Comparison of ENCODE assay signal across 17 mouse cellular contexts in the genomic region with DNA sequence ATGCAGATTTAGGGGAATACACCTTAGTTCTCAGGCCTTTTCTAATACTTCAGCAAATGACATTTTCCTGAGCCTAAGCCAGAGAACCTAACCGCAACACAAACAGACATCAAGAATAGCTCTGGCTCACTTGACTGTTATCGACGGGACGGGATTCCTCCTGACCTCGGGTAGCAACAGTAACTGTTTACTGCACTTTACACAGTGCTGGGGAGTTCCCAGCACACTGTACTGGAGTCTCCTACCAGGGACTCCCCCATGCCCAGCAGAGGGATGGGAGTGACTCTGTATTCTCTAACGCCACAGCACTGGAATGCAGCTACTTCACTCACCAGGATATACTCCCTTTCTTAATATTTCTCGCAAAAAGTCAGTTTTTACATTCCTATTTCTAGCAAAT.
DNase-seq lines count a peak whose midpoint lies in the region; ATAC-seq and TF ChIP-seq lines count a peak whose summit lies in the region.
"Had no signal": no experiment of that assay in that cellular context is flagged by ENCODE, and none has a peak within 500 bp of the region (broad histone marks: within the 10 kb centered on the region; RNA-seq: fewer than 3 reads in every experiment).

No protein-coding gene starts in this region.

- DNase-seq in gastrocnemius, adult 18-20 months (ENCODE audit: low spot score), result peak; percentile 36
- DNase-seq in gastrocnemius, postnatal 36 days, result no peak
- peak; percentile 66 for DNase-seq in testis, postnatal 14 days (ENCODE audit: low spot score)
- no peak for DNase-seq in testis, postnatal 10 days (ENCODE audit: low spot score)
- DNase-seq in heart, postnatal 0 days (ENCODE audit: low spot score), result peak; percentile 89
- peak; percentile 68 for DNase-seq in skeletal muscle tissue, adult 2 months (ENCODE audit: low read depth, low spot score)
- DNase-seq in spleen, adult 12 weeks (ENCODE audit: low spot score), result no peak
- no peak for DNase-seq in hindbrain, embryonic 14.5 days (ENCODE audit: low spot score)
- DNase-seq: cerebellum, adult 9-11 months; liver; right cerebral cortex, postnatal 25 days; thymus, postnatal 4 days had no signal

- H3K4me2 ChIP-seq in heart, postnatal 0 days (ENCODE audit: low read depth, low read length), result peak overlapping the region; percentile 34; the same call in 1 of the 2 replicates
- no peak overlapping the region for H3K4me2 ChIP-seq in hindbrain, embryonic 14.5 days (replicated peaks)
- H3K4me2 ChIP-seq: kidney, embryonic 15.5 days; midbrain, embryonic 15.5 days had no signal

- H3K9me3 ChIP-seq in heart, postnatal 0 days (replicated peaks; ENCODE audit: control insufficient read depth, low read length), result no peaks in the 10 kb centered on the region
- H3K9me3 ChIP-seq in hindbrain, embryonic 14.5 days (ENCODE audit: control insufficient read depth, low read length), result no peaks in the 10 kb centered on the region
- H3K9me3 ChIP-seq: G1E; kidney, embryonic 15.5 days; midbrain, embryonic 15.5 days had no signal

- WGBS in heart, postnatal 0 days, result 7% methylated on average over 7 of the region's 7 CpGs
- 87% methylated on average over 7 of the region's 7 CpGs for WGBS in hindbrain, embryonic 14.5 days

- H3K4me3 ChIP-seq in heart, postnatal 0 days (ENCODE audit: low read depth, low read length), result no peak overlapping the region
- H3K4me3 ChIP-seq in hindbrain, embryonic 14.5 days (replicated peaks; ENCODE audit: low read length), result no peak overlapping the region
- H3K4me3 ChIP-seq: kidney, embryonic 15.5 days; midbrain, embryonic 15.5 days had no signal

- TF ChIP-seq EP300 in heart, postnatal 0 days (IDR thresholded peaks at IDR 0.05; ENCODE audit: low read depth), result peak; percentile 58; the same call in 1 of the 2 replicates

- H3K27me3 ChIP-seq in heart, postnatal 0 days (ENCODE audit: control insufficient read depth, insufficient read depth, low read length), result no peaks in the 10 kb centered on the region
- no peaks in the 10 kb centered on the region for H3K27me3 ChIP-seq in hindbrain, embryonic 14.5 days (ENCODE audit: control insufficient read depth, insufficient read depth, low read length)
- H3K27me3 ChIP-seq: kidney, embryonic 15.5 days; midbrain, embryonic 15.5 days had no signal

- H3K4me1 ChIP-seq in heart, postnatal 0 days (ENCODE audit: control insufficient read depth, insufficient read depth), result peaks cover 31% of the 10 kb centered on the region
- no peaks in the 10 kb centered on the region for H3K4me1 ChIP-seq in hindbrain, embryonic 14.5 days (replicated peaks; ENCODE audit: control insufficient read depth, insufficient read depth, low read length)
- H3K4me1 ChIP-seq: kidney, embryonic 15.5 days; midbrain, embryonic 15.5 days had no signal

- ATAC-seq in heart, postnatal 0 days (ENCODE audit: insufficient read depth, low read depth), result peak; percentile 99
- no peak for ATAC-seq in hindbrain, embryonic 14.5 days (ENCODE audit: low FRiP score)
- ATAC-seq: CD4-positive, CD25-positive, alpha-beta regulatory T cell, adult 4 months; intestine, embryonic 16.5 days; midbrain, embryonic 15.5 days had no signal

- H3K9ac ChIP-seq in heart, postnatal 0 days (replicated peaks; ENCODE audit: low read depth, low read length), result no peak overlapping the region
- H3K9ac ChIP-seq in hindbrain, embryonic 14.5 days, result no peak overlapping the region
- H3K9ac ChIP-seq: kidney, embryonic 15.5 days; midbrain, embryonic 15.5 days had no signal

- intact Hi-C loops in gastrocnemius, postnatal 36 days (cut with DNase I), result no loop called here

- H3K27ac ChIP-seq in heart, postnatal 0 days (ENCODE audit: low read depth), result peak overlapping the region; percentile 38; the same call in 1 of the 2 replicates
- no peak overlapping the region for H3K27ac ChIP-seq in hindbrain, embryonic 14.5 days
- H3K27ac ChIP-seq: kidney, embryonic 15.5 days; midbrain, embryonic 15.5 days had no signal

- H3K36me3 ChIP-seq in heart, postnatal 0 days (replicated peaks; ENCODE audit: control insufficient read depth, insufficient read depth, low read length), result no peaks in the 10 kb centered on the region
- H3K36me3 ChIP-seq in hindbrain, embryonic 14.5 days (replicated peaks; ENCODE audit: control insufficient read depth, insufficient read depth), result no peaks in the 10 kb centered on the region
- H3K36me3 ChIP-seq: G1E; kidney, embryonic 15.5 days; midbrain, embryonic 15.5 days had no signal

- TF ChIP-seq CTCF in heart, postnatal 0 days (IDR thresholded peaks at IDR 0.05; ENCODE audit: low read depth), result no peak

Comparison
In these comparisons a context has a peak if more than half of its experiments do, and no peak if none do; other contexts are left out.
1. DNase-seq: peak in gastrocnemius, adult 18-20 months (single experiment), testis, postnatal 14 days (single experiment), heart, postnatal 0 days (single experiment) and skeletal muscle tissue, adult 2 months (single experiment); none in gastrocnemius, postnatal 36 days (0 of 2), testis, postnatal 10 days (single experiment), spleen, adult 12 weeks (single experiment) and hindbrain, embryonic 14.5 days (single experiment).